Mouse (Mus musculus) liver, postnatal 0 days (tissue): Measurements from ENCODE around the gene Rnf19b. TPM values are rescaled to one million over a fixed set of nuclear protein-coding genes. Genes with fewer than 3 reads are reported as not detected.

Experiments
- ATAC-seq: fragments of 200-750 bp; cut with Nextera tagmentation; 2 replicates; pipeline ENCODE4 v1.8.0; 2017; ENCODE audit warnings: mild to moderate bottlenecking, moderate library complexity
- DNase-seq: peaks from one replicate; pipeline ENCODE4 v3.0.0-alpha.2; 2016
- H3K27ac ChIP-seq: fragments of 300-500 bp; sonication (generic); 2 replicates; pipeline ENCODE4 v1.5.1; 2014; ENCODE audit warnings: antibody characterized with exemption, moderate library complexity, mild to moderate bottlenecking, low read depth
- H3K27me3 ChIP-seq: fragments of 300-500 bp; sonication (generic); 2 replicates; pipeline ENCODE4 v1.6.1; 2014; ENCODE audit warnings: low read length, control low read depth, mixed read lengths; ENCODE audit not compliant: insufficient read depth
- H3K36me3 ChIP-seq: fragments of 300-500 bp; sonication (generic); replicated peaks from 2 replicates; pipeline ENCODE4 v1.6.1; 2014; ENCODE audit warnings: mild to moderate bottlenecking, control low read depth, low read length, moderate library complexity, mixed read lengths; ENCODE audit not compliant: insufficient read depth
- H3K4me1 ChIP-seq: fragments of 300-500 bp; sonication (generic); 2 replicates; pipeline ENCODE4 v1.6.1; 2014; ENCODE audit warnings: antibody characterized with exemption, mild to moderate bottlenecking, control low read depth; ENCODE audit not compliant: insufficient read depth
- H3K4me2 ChIP-seq: fragments of 300-500 bp; sonication (generic); 2 replicates; pipeline ENCODE4 v1.6.1; 2014; ENCODE audit warnings: low read depth, mild to moderate bottlenecking, low read length, moderate library complexity, mixed read lengths
- H3K4me3 ChIP-seq: fragments of 300-500 bp; sonication (generic); 2 replicates; pipeline ENCODE4 v1.5.1; 2014; ENCODE audit warnings: low read depth, low read length
- H3K9ac ChIP-seq: fragments of 300-500 bp; sonication (generic); replicated peaks from 2 replicates; pipeline ENCODE4 v1.6.1; 2014; ENCODE audit warnings: mild to moderate bottlenecking, moderate library complexity
- H3K9me3 ChIP-seq: fragments of 300-500 bp; sonication (generic); 2 replicates; pipeline ENCODE4 v1.6.1; 2016; ENCODE audit warnings: mild to moderate bottlenecking, control low read depth, low read length, mixed read lengths
- CTCF ChIP-seq: sonication (generic); IDR thresholded peaks from 2 replicates; pipeline ENCODE4 v1.5.1; 2016; ENCODE audit warnings: antibody characterized with exemption, low read depth
- EP300 ChIP-seq: IDR thresholded peaks from 2 replicates; pipeline ENCODE4 v1.6.1; 2016; ENCODE audit warnings: antibody characterized with exemption, low read depth, mild to moderate bottlenecking
- WGBS: fragments of 180-500 bp; shearing (Covaris S2); extraction: QIAGEN DNeasy Blood & Tissue Kit; methylation state at CpG from one replicate; pipeline ENCODE4 v1.1.7; 2014; ENCODE audit not compliant: insufficient replicate concordance; 5-methylcytosine and 5-hydroxymethylcytosine counted together
- polyA plus RNA-seq: library from polyadenylated mRNA; unstranded; fragments of >200 nt; fragmentation: Nextera tagmentation; extraction: Ambion mirVana; gene quantifications from 2 replicates; pipeline ENCODE4 v1.2.1, GENCODE M21; 2015

Rnf19b gene
- polyA plus RNA-seq, 1 experiment from 2014 or later = 5.5 TPM

GRCm38 (mm10) chr4:129119708-129120107, 61.6 kb downstream of the Rnf19b start:
- no peaks in the 10 kb centered on the region for H3K9me3 ChIP-seq
- peaks cover 65% of the 10 kb centered on the region for H3K27me3 ChIP-seq
- TF ChIP-seq EP300 (no peak), CTCF (no peak)
- H3K4me1 ChIP-seq = 0 out of 2 replicates have a peak, but pooled peaks cover 5% of the 10 kb centered on the region
- H3K4me3 ChIP-seq = no peak overlapping the region
- no peak overlapping the region for H3K27ac ChIP-seq
- no peak for ATAC-seq
- no peaks in the 10 kb centered on the region for H3K36me3 ChIP-seq
- H3K4me2 ChIP-seq = no peak overlapping the region
- DNase-seq = no peak
- H3K9ac ChIP-seq = no peak overlapping the region
- WGBS = 70% methylated on average over 10 of the region's 10 CpGs

DNA sequence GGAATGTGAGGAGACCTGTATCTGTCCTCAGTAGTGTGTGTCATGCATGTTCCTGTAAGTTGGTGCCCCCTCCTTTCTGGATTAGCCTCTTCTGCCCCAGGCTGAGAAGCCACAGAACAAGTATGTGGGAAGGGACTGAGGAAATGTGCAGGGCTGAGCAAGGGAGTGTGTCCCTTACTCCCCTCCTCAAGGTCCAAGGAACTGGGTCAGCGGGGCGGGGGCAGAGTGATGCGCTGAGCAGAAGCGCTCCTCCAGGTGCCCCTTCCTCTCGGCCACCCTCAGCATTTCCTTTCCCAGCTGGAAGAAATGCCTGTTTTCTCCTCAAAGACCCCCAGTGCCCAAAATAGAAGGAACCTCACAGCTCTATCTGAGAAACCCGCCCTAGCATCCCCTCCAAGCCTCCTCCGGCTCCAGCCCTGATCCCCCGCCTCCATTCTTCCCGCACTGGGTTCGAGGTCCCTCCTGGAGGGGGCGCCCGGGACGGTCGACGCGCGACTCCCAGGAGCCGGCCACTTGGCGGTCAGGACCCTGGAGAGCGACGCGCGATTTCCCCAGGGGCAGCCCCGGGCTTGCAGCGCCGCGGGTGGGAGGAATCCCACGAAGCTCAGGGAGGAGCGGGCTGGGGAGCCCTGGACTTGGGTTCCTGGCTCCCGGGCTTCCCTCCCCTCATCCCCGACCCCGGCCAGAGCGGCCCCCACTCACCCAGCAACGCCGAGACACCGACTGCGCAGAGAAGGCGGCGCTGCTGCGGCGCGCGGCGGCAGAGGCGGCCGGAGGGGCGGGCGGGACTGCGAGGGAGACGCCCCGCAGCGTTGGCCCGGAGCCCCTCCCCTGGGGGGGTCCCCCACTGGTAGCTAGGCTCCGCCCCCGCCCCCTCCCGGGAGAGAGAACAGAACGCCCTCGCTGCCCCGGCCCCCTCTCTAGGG, 62.7 kb downstream of the Rnf19b start:
- DNase-seq = peak; percentile 82
- peaks cover 71% of the 10 kb centered on the region for H3K27me3 ChIP-seq
- ATAC-seq = peak; percentile 45
- H3K4me2 ChIP-seq = peak overlapping the region; percentile 63
- H3K27ac ChIP-seq = no peak overlapping the region
- H3K4me1 ChIP-seq = peaks cover 7% of the 10 kb centered on the region; the same call in 1 of the 2 replicates
- no peaks in the 10 kb centered on the region for H3K36me3 ChIP-seq
- 2% methylated on average over 34 of the region's 59 CpGs for WGBS
- H3K9ac ChIP-seq = no peak overlapping the region
- H3K9me3 ChIP-seq = no peaks in the 10 kb centered on the region
- TF ChIP-seq EP300 (no peak), CTCF (peak; percentile 45)
- peak overlapping the region; percentile 31 for H3K4me3 ChIP-seq

DNA sequence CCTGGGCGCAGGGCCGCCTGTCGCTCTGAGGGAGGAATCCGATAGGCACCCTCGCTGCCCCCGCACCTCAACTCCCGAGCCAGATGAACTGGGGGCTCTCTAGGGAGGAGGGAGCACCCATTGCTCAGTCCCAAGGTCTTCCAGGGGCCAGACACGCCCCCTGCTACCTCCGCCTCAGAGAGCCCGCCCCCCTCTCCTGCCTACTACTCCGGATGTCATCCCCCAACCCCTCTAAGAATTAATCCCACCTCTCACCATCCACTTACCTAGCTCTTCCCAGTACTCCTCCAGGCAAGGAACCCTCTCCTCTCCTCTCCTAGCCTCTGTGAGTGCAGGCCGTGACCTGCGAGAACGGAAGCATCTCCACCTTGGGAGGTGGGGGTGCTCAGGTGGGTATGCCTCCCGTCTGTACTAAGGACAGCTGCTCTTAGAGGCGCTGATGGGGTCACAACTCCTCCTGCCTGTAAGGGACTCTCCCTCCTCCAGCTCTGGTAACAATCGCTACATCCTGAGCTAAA, 63.6 kb downstream of the Rnf19b start, which contains the start of gene Hpca:
Gene Hpca (minus strand): TSS at position 468 of the 518 bp plus-strand sequence.
- peak within 1 kb of the TSS; percentile 31 for H3K4me3 ChIP-seq
- no peaks in the 10 kb centered on the region for H3K9me3 ChIP-seq
- no peaks in the 10 kb centered on the region for H3K36me3 ChIP-seq
- no peak within 1 kb of the TSS for H3K9ac ChIP-seq
- H3K4me2 ChIP-seq = peak within 1 kb of the TSS; percentile 63
- 6% methylated on average over 17 of the region's 17 CpGs for WGBS
- H3K27me3 ChIP-seq = peaks cover 74% of the 10 kb centered on the region
- peaks cover 7% of the 10 kb centered on the region; the same call in 1 of the 2 replicates for H3K4me1 ChIP-seq
- no peak within 1 kb of the TSS for H3K27ac ChIP-seq
- no peak for TF ChIP-seq CTCF
- TF ChIP-seq EP300 = no peak
- DNase-seq (no peak), ATAC-seq (no peak)

DNA sequence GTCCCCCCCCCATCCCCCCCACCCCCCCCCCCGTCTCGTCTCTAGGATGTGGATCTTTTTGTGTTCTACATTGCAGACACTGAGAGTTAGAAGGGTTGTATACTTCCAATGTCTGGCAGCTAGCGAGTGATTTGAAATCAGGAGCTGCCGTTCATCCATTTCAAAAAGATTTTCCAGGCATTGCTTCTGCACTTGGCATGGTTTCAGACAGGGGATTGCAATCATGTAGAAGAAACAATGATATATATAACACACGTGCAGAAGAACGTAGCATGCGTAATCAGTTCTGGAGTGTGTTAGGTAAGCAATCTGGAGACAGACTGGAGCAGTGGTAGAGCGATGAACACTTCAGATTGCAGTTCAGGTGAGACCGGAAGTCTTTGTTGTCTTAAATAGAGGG, 64.0 kb downstream of the Rnf19b start:
- H3K4me1 ChIP-seq = peaks cover 7% of the 10 kb centered on the region; the same call in 1 of the 2 replicates
- no peak overlapping the region for H3K9ac ChIP-seq
- H3K4me3 ChIP-seq = no peak overlapping the region
- no peak for DNase-seq
- H3K4me2 ChIP-seq = no peak overlapping the region
- ATAC-seq = no peak
- no peak overlapping the region for H3K27ac ChIP-seq
- WGBS = 40% methylated on average over 9 of the region's 9 CpGs
- no peaks in the 10 kb centered on the region for H3K36me3 ChIP-seq
- TF ChIP-seq EP300 (no peak), CTCF (no peak)
- H3K27me3 ChIP-seq = peaks cover 74% of the 10 kb centered on the region
- no peaks in the 10 kb centered on the region for H3K9me3 ChIP-seq

GRCm38 (mm10) chr4:129122719-129123118, 64.6 kb downstream of the Rnf19b start:
- DNase-seq = no peak
- peaks cover 7% of the 10 kb centered on the region; the same call in 1 of the 2 replicates for H3K4me1 ChIP-seq
- no peaks in the 10 kb centered on the region for H3K9me3 ChIP-seq
- TF ChIP-seq CTCF (no peak), EP300 (no peak)
- ATAC-seq = no peak
- H3K4me3 ChIP-seq = no peak overlapping the region
- no peak overlapping the region for H3K9ac ChIP-seq
- no peak overlapping the region for H3K27ac ChIP-seq
- no peak overlapping the region for H3K4me2 ChIP-seq
- H3K27me3 ChIP-seq = peaks cover 74% of the 10 kb centered on the region
- no peaks in the 10 kb centered on the region for H3K36me3 ChIP-seq
- 17% methylated on average over 8 of the region's 8 CpGs for WGBS

GRCm38 (mm10) chr4:129124652-129125146, 66.6 kb downstream of the Rnf19b start:
- Histone ChIP-seq H3K36me3 (no peaks in the 10 kb centered on the region), H3K27me3 (peaks cover 68% of the 10 kb centered on the region), H3K4me1 (peaks cover 7% of the 10 kb centered on the region; the same call in 1 of the 2 replicates), H3K27ac (no peak overlapping the region), H3K9me3 (no peaks in the 10 kb centered on the region), H3K4me2 (no peak overlapping the region), H3K9ac (no peak overlapping the region), H3K4me3 (no peak overlapping the region)
- ATAC-seq (no peak), DNase-seq (no peak)
- 8% methylated on average over 13 of the region's 13 CpGs for WGBS
- TF ChIP-seq CTCF = no peak
- no peak for TF ChIP-seq EP300
